Mouse (Mus musculus) midbrain, embryonic 16.5 days (tissue): ENCODE measurements around the gene Fbln2. TPM values are rescaled to one million over a fixed set of nuclear protein-coding genes. Genes with fewer than 3 reads are reported as not detected.

Experiments used
- ATAC-seq: fragments of 200-750 bp; cut with Nextera tagmentation; 2 replicates; pipeline ENCODE4 v1.8.0; 2017; ENCODE audit warnings: moderate TSS enrichment
- H3K27ac ChIP-seq: fragments of 300-500 bp; sonication (generic); 2 replicates; pipeline ENCODE4 v1.5.1; 2014; ENCODE audit warnings: mild to moderate bottlenecking, low read length, mixed read lengths
- H3K27me3 ChIP-seq: fragments of 300-500 bp; sonication (generic); 2 replicates; pipeline ENCODE4 v1.6.1; 2014; ENCODE audit warnings: low read depth, low read length, mixed read lengths; ENCODE audit not compliant: control insufficient read depth, insufficient read depth
- H3K36me3 ChIP-seq: fragments of 300-500 bp; sonication (generic); 2 replicates; pipeline ENCODE4 v1.6.1; 2014; ENCODE audit warnings: mild to moderate bottlenecking, low read length, moderate library complexity, mixed read lengths; ENCODE audit not compliant: control insufficient read depth, insufficient read depth
- H3K4me1 ChIP-seq: fragments of 300-500 bp; sonication (generic); 2 replicates; pipeline ENCODE4 v1.6.1; 2014; ENCODE audit warnings: mild to moderate bottlenecking, low read length, mixed read lengths; ENCODE audit not compliant: control insufficient read depth, insufficient read depth
- H3K4me2 ChIP-seq: fragments of 300-500 bp; sonication (generic); 2 replicates; pipeline ENCODE4 v1.6.1; 2014; ENCODE audit warnings: mild to moderate bottlenecking, low read length, mixed read lengths
- H3K4me3 ChIP-seq: fragments of 300-500 bp; sonication (generic); 2 replicates; pipeline ENCODE4 v1.5.1; 2014; ENCODE audit warnings: low read depth, mild to moderate bottlenecking, low read length, moderate library complexity, mixed read lengths
- H3K9ac ChIP-seq: fragments of 300-500 bp; sonication (generic); 2 replicates; pipeline ENCODE4 v1.6.1; 2014; ENCODE audit warnings: low read depth, low read length, mixed read lengths
- H3K9me3 ChIP-seq: fragments of 300-500 bp; sonication (generic); replicated peaks from 2 replicates; pipeline ENCODE4 v1.6.1; 2014; ENCODE audit warnings: mild to moderate bottlenecking, low read length, mixed read lengths; ENCODE audit not compliant: control insufficient read depth, poor library complexity, severe bottlenecking
- WGBS: fragments of 180-500 bp; shearing (Covaris S2); extraction: QIAGEN DNeasy Blood & Tissue Kit; methylation state at CpG from one replicate; pipeline ENCODE4 v1.1.7; 2014; 5-methylcytosine and 5-hydroxymethylcytosine counted together
- polyA plus RNA-seq: library from polyadenylated mRNA; unstranded; fragments of >200 nt; fragmentation: Nextera tagmentation; extraction: Ambion mirVana; gene quantifications from 2 replicates; pipeline ENCODE4 v1.2.1, GENCODE M21; 2015

The Fbln2 gene
- polyA plus RNA-seq, 1 experiment from 2014 or later = 12.5 TPM

DNA sequence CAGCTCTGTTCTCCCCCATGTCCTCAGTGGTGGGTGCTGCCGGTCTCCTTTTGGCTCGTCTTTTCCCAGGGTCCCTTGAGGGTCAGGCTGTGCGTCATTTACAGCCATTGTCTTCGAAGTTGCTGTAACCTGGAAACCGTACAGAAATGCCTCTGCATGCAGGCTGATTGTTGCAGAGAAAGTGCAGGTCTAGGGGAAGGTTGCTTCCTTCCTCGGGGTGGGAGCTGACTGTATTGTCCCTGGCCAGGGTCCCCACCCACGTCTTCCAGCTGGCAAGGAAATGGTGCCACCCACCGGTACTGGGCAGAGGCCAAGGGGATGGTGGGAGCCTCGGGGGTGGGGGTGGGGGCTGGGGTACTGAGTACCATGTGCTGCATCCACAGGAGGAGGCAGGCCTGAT lies 6.2 kb downstream of the Fbln2 start:
- ATAC-seq = no peak
- H3K9me3 ChIP-seq = no peaks in the 10 kb centered on the region
- no peak overlapping the region for H3K4me2 ChIP-seq
- 0 out of 2 replicates have a peak, but pooled peaks cover 2% of the 10 kb centered on the region for H3K4me1 ChIP-seq
- no peak overlapping the region for H3K4me3 ChIP-seq
- WGBS = 50% methylated on average over 9 of the region's 9 CpGs
- H3K9ac ChIP-seq = no peak overlapping the region
- no peaks in the 10 kb centered on the region for H3K36me3 ChIP-seq
- H3K27me3 ChIP-seq = peaks cover 2% of the 10 kb centered on the region; the same call in 1 of the 2 replicates
- H3K27ac ChIP-seq = no peak overlapping the region

DNA sequence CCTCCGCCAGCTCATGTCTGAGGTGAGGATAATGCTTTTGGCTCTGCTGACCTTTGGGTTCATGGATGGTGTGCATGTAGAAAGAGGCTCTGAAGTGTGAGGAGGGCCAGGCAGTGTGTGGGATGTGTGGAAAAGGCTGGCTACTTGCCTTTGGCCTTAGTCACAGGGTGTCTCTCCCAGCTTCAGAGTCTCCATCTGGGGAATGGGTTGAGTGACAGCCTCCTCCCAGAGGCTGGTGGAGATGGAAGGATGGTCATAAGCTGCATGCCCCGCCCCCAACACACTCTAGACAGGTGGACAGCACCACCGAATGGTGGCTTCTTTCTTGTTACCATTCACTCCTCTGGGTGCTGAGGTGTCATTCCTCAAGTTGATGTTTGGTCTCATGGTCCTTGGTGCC lies 6.6 kb downstream of the Fbln2 start:
- WGBS = 64% methylated on average over 3 of the region's 3 CpGs
- no peaks in the 10 kb centered on the region for H3K27me3 ChIP-seq
- no peak overlapping the region for H3K27ac ChIP-seq
- no peak overlapping the region for H3K4me3 ChIP-seq
- H3K9me3 ChIP-seq = no peaks in the 10 kb centered on the region
- no peaks in the 10 kb centered on the region for H3K4me1 ChIP-seq
- H3K9ac ChIP-seq = no peak overlapping the region
- no peak overlapping the region for H3K4me2 ChIP-seq
- H3K36me3 ChIP-seq = no peaks in the 10 kb centered on the region
- no peak for ATAC-seq

DNA sequence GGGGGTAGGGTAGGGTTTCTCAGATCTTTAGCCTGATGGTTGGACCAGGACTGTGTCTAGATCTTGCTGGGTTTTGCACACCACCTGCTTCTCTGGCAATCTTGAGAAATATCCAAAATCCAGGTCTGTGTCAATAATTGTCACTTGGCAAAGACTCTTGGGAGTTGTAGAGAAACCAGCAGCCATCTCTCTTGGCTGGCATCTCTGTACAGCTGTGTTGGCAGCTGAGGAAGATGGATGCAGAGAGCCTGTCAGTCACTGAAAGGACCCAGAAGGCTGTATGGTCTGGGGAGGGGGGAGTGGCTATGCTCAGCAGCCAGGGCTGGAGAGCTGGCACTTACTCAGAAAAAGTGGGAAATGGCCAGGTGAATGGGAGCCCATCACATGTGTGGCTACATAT lies 7.8 kb downstream of the Fbln2 start:
- no peak for ATAC-seq
- no peaks in the 10 kb centered on the region for H3K36me3 ChIP-seq

DNA sequence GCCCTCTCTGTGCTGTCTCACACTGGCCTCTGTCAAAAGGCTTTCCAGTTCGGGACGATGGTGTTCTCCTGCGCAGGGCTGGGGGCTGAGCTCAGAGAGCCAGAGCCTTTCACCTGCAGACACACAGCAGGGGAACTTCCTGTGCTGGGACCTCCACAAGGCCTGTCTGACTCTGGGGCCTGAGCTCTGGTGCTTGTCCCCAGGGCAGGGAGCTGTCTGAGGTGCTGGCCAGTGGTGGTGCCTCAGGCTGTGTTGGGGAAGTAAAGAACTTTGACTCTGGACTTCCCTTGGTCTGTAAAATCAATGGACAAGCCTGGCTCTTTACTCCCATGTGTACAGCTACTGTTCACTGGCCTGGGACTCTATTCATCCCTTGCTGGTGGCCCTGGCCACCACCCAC lies 8.8 kb downstream of the Fbln2 start:
- no peak overlapping the region for H3K9ac ChIP-seq
- H3K4me2 ChIP-seq = no peak overlapping the region
- no peak for ATAC-seq
- 6% methylated on average over 3 of the region's 3 CpGs for WGBS
- no peaks in the 10 kb centered on the region for H3K4me1 ChIP-seq
- H3K27ac ChIP-seq = no peak overlapping the region
- no peak overlapping the region for H3K4me3 ChIP-seq
- no peaks in the 10 kb centered on the region for H3K27me3 ChIP-seq
- H3K36me3 ChIP-seq = no peaks in the 10 kb centered on the region
- H3K9me3 ChIP-seq = no peaks in the 10 kb centered on the region

More for the DNA sequence above, 7.8 kb downstream of the Fbln2 start:
- Histone ChIP-seq H3K9ac (no peak overlapping the region), H3K4me2 (no peak overlapping the region), H3K4me1 (no peaks in the 10 kb centered on the region), H3K4me3 (no peak overlapping the region), H3K27ac (no peak overlapping the region), H3K9me3 (no peaks in the 10 kb centered on the region), H3K27me3 (no peaks in the 10 kb centered on the region)

DNA sequence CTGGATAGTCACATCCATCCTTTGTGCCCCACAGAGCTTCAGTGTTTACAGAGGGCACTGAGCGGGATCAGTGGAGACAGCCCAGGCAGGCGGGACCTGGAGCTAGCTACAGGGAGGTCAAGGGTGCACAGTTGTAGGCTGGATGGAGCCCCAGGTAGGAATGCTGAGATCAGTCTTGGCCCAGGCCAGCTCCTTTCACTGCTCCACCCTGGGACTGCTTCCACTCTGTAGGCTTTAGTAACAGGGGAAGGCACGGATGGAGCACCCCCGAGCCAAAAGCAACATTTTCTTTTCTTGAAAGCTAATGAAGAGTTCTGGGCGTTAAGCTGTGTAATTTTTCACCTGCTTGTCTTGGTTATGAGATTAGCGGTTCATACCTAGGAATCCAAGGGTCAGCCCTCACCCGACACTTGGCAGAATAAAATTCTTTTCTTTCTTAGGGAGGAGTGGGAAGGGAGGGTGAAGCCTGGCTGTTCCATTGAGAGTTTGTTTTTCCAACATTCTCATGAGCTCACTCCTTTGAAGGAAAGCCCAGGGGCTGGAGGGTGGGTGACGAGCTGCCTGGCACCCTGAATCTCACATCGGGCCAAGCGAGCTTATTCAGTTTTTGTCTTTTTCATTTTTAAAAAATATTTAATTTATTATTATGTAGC lies 10.6 kb downstream of the Fbln2 start:
- no peaks in the 10 kb centered on the region for H3K9me3 ChIP-seq
- H3K36me3 ChIP-seq = no peaks in the 10 kb centered on the region
- no peak overlapping the region for H3K9ac ChIP-seq
- WGBS = 76% methylated on average over 10 of the region's 10 CpGs
- H3K4me3 ChIP-seq = no peak overlapping the region
- no peaks in the 10 kb centered on the region for H3K27me3 ChIP-seq
- H3K4me1 ChIP-seq = no peaks in the 10 kb centered on the region
- no peak for ATAC-seq
- H3K27ac ChIP-seq = no peak overlapping the region
- no peak overlapping the region for H3K4me2 ChIP-seq

DNA sequence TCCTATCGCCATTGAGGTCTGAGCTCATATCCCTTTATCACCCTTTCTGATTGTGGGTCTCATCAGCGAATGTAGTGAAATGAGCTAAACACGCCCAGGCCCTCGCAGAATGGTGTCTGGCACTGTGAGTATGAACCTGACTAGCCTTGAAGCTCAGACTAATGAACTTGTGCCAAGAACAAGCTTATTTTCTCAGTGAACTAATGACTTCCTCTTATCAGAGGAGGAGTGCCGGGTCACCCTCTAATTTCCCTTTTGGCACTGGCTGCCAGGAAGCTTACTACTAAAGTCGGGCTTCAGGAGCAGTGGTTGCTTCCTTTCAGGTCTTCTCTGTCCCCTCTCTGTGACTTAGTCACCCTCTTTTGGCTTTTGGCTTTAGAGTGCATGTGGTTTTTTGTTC lies 12.7 kb downstream of the Fbln2 start:
- Histone ChIP-seq H3K4me3 (no peak overlapping the region), H3K27ac (no peak overlapping the region), H3K4me2 (no peak overlapping the region), H3K4me1 (no peaks in the 10 kb centered on the region), H3K36me3 (no peaks in the 10 kb centered on the region), H3K9ac (no peak overlapping the region), H3K9me3 (no peaks in the 10 kb centered on the region), H3K27me3 (no peaks in the 10 kb centered on the region)
- whole genome bisulfite sequencing = 80% methylated on average over 6 of the region's 6 CpGs
- no peak for ATAC-seq

DNA sequence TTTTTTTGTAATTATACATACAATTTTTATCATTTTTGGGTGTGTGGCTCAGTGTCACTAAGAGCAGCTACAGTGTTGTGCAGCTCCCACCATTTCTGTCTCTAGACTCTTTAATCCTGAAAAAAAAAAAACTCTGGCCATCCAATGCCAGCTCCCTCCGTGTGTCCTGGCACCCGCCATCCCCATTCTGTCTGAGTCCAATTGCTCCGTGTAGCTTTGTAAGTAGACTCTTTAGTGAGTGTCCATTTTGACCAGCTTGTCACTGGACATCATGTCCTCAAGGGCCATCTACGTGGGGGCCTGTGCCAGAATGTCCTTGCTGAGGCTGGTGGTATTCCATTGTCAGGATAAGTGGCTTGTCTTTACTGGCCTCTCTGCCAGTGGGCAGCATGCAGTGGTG lies 13.1 kb downstream of the Fbln2 start:
- Histone ChIP-seq H3K27ac (no peak overlapping the region), H3K27me3 (no peaks in the 10 kb centered on the region), H3K9me3 (no peaks in the 10 kb centered on the region), H3K4me2 (no peak overlapping the region), H3K9ac (no peak overlapping the region), H3K4me1 (no peaks in the 10 kb centered on the region), H3K4me3 (no peak overlapping the region), H3K36me3 (no peaks in the 10 kb centered on the region)
- WGBS = 72% methylated on average over 4 of the region's 4 CpGs
- no peak for ATAC-seq

DNA sequence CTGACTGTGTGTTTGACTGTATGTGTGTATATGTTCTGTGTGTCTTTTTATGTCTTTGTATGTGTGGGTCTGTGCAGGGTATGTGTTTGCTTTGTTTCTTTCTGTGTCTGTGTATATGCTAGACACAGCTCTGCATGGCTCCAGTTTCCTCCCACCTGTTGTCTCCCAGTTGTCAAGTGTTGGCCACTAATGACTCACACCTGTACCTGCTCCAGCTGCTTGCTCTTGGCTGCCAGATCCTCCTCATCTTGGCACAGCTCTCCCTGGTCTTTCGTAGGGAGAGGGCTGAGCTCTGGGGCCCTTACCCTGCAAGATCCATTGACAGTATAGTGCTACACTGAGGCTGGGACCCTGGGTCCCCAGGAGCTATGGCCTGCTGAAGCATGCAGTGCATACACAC lies 13.8 kb downstream of the Fbln2 start:
- Histone ChIP-seq H3K4me2 (no peak overlapping the region), H3K27me3 (no peaks in the 10 kb centered on the region), H3K4me1 (no peaks in the 10 kb centered on the region), H3K9ac (no peak overlapping the region), H3K4me3 (no peak overlapping the region), H3K27ac (no peak overlapping the region), H3K9me3 (no peaks in the 10 kb centered on the region), H3K36me3 (no peaks in the 10 kb centered on the region)
- 79% methylated on average over 1 of the region's 1 CpGs for WGBS
- no peak for ATAC-seq

DNA sequence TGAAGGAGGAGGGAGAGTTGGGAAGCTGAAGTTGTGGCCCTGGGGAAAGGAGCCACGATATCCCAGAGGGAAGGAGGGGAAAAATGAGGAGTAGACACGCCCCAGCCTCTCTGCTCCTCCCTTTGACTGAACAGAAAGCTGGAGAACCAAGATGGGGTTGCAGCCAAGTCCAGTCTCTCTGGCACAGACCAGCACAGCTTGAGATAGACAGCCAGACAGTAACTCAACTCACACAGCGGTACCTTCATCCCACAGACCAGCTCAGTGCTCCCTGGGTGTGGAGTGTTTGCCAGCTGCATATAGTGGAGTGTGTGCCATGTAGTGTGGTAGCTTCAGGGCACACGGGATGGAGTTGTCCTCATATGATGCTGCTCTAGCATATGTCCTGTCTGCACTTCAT lies 16.7 kb downstream of the Fbln2 start:
- Histone ChIP-seq H3K4me1 (peaks cover 3% of the 10 kb centered on the region; the same call in 1 of the 2 replicates), H3K27me3 (no peaks in the 10 kb centered on the region), H3K9ac (no peak overlapping the region), H3K4me3 (no peak overlapping the region), H3K9me3 (no peaks in the 10 kb centered on the region), H3K27ac (no peak overlapping the region), H3K36me3 (no peaks in the 10 kb centered on the region), H3K4me2 (no peak overlapping the region)
- 77% methylated on average over 4 of the region's 4 CpGs for WGBS
- no peak for ATAC-seq
